9 mouse cellular contexts compared by ENCODE assay signal in the genomic region with DNA sequence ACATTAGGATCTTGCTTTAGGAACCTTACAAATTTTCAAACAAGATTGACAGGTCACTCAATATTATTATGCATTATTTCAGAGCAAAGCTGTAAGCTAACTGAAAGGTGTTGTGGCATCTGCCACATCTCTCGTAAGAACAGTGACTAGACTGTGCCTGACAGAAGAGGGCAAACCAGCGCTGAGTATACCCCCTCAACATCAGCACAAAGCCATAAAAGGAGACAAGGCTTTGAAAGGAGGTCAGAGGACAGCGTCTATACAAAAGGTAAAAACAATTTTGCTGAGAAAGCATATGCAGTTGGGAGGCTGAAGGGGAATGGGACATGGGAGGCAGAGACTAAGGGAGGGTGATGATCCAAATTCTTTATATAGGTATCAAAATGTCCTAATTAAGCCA. TPM values are rescaled to one million over a fixed set of nuclear protein-coding genes. Genes with fewer than 3 reads are reported as not detected.
A peak's percentile ranks its signal among the peaks of the same experiment; 100 is the strongest.
DNase-seq lines count a peak whose midpoint lies in the region; ATAC-seq and TF ChIP-seq lines count a peak whose summit lies in the region.
"Had no signal": no experiment of that assay in that cellular context is flagged by ENCODE, and none has a peak within 500 bp of the region (broad histone marks: within the 10 kb centered on the region; RNA-seq: fewer than 3 reads in every experiment).

No protein-coding gene starts in this region.

- WGBS in limb, embryonic 14.5 days = 60% methylated on average over 3 of the region's 3 CpGs
- WGBS in stomach, embryonic 15.5 days = 55% methylated on average over 3 of the region's 3 CpGs

- TF ChIP-seq POLR2A in limb, embryonic 14.5 days (IDR thresholded peaks at IDR 0.05; ENCODE audit: borderline replicate concordance, extremely low read depth, insufficient read depth, insufficient read length) = no peak

- peaks cover 22% of the 10 kb centered on the region for H3K4me1 ChIP-seq in megakaryocyte, embryonic 14.5 days
- H3K4me1 ChIP-seq in limb, embryonic 14.5 days (ENCODE audit: control insufficient read depth, insufficient read depth, low read length) = peaks cover 9% of the 10 kb centered on the region; the same call in 1 of the 2 replicates
- peaks cover 10% of the 10 kb centered on the region; the same call in 1 of the 2 replicates for H3K4me1 ChIP-seq in stomach, embryonic 15.5 days

- H3K4me3 ChIP-seq in megakaryocyte, embryonic 14.5 days (replicated peaks) = peak overlapping the region; percentile 53
- H3K4me3 ChIP-seq in limb, embryonic 14.5 days (replicated peaks; ENCODE audit: low read length) = peak overlapping the region; percentile 87
- H3K4me3 ChIP-seq in stomach, embryonic 15.5 days (replicated peaks) = no peak overlapping the region

- H3K9ac ChIP-seq in limb, embryonic 14.5 days (ENCODE audit: low read depth, low read length, severe bottlenecking) = peak overlapping the region; percentile 75
- no peak overlapping the region for H3K9ac ChIP-seq in stomach, embryonic 15.5 days

- H3K27me3 ChIP-seq in megakaryocyte, embryonic 14.5 days (replicated peaks) = peaks cover 30% of the 10 kb centered on the region
- H3K27me3 ChIP-seq in limb, embryonic 14.5 days (ENCODE audit: control insufficient read depth, insufficient read depth, low read length) = no peaks in the 10 kb centered on the region
- H3K27me3 ChIP-seq in stomach, embryonic 15.5 days (replicated peaks) = no peaks in the 10 kb centered on the region

- H3K9me3 ChIP-seq in megakaryocyte, embryonic 14.5 days = no peaks in the 10 kb centered on the region
- no peaks in the 10 kb centered on the region for H3K9me3 ChIP-seq in limb, embryonic 14.5 days (ENCODE audit: control insufficient read depth, low read length)
- no peaks in the 10 kb centered on the region for H3K9me3 ChIP-seq in stomach, embryonic 15.5 days

- H3K4me2 ChIP-seq in limb, embryonic 14.5 days (replicated peaks; ENCODE audit: low read depth, low read length, severe bottlenecking) = peak overlapping the region; percentile 72
- peak overlapping the region; percentile 80 for H3K4me2 ChIP-seq in stomach, embryonic 15.5 days

- H3K27ac ChIP-seq in limb, embryonic 14.5 days (replicated peaks; ENCODE audit: low read depth, low read length) = peak overlapping the region; percentile 71; the same call in 1 of the 2 replicates
- 0 out of 2 replicates have a peak overlapping the region, but pooled peaks have one; percentile 24 for H3K27ac ChIP-seq in stomach, embryonic 15.5 days

- peaks cover 4% of the 10 kb centered on the region for H3K36me3 ChIP-seq in megakaryocyte, embryonic 14.5 days (replicated peaks; ENCODE audit: low read length)
- peaks cover under 1% of the 10 kb centered on the region; the same call in 1 of the 2 replicates for H3K36me3 ChIP-seq in limb, embryonic 14.5 days (ENCODE audit: control insufficient read depth, insufficient read depth, low read length)
- H3K36me3 ChIP-seq in stomach, embryonic 15.5 days = 0 out of 2 replicates have a peak, but pooled peaks cover 3% of the 10 kb centered on the region

- ATAC-seq in megakaryocyte, adult 5-6 weeks (ENCODE audit: poor library complexity, severe bottlenecking) = no peak
- no peak for ATAC-seq in limb, embryonic 14.5 days (ENCODE audit: low FRiP score, low read depth)
- ATAC-seq in stomach, embryonic 15.5 days (ENCODE audit: insufficient read depth, low FRiP score, low read depth) = no peak

- DNase-seq in embryo, embryonic 10.5 days (ENCODE audit: low spot score) = peak; percentile 27
- DNase-seq in embryo, embryonic 11 days = no peak
- DNase-seq in limb, embryonic 14.5 days (ENCODE audit: low spot score) = no peak
- no peak for DNase-seq in spleen, postnatal 14 days (ENCODE audit: low spot score in 2 of 2)
- no peak for DNase-seq in thymus, postnatal 25 days

RNA-seq across cellular contexts. Expression of a gene that starts 0.5 kb away (rescaled TPM):
- polyA plus RNA-seq in megakaryocyte, embryonic 14.5 days (2012; ENCODE audit: insufficient read depth, low replicate concordance) = 9.2 and 10.3 TPM in 2 replicates
- 80.8 and 81.1 TPM in 2 replicates for total RNA-seq in megakaryocyte, adult 5-6 weeks (2015)
- total RNA-seq in megakaryocyte, adult 5-6 weeks (2017) = 90.2 and 107 TPM in 2 replicates
- 68.0 and 70.3 TPM in 2 replicates for polyA plus RNA-seq in limb, embryonic 14.5 days (2012; rRNA removed)
- polyA plus RNA-seq in limb, embryonic 14.5 days (2014; fragmentation: Nextera tagmentation; extraction: Ambion mirVana) = 147 and 169 TPM in 2 replicates
- polyA plus RNA-seq in stomach, embryonic 15.5 days (2015; fragmentation: Nextera tagmentation; extraction: Ambion mirVana) = 79.4 and 79.6 TPM in 2 replicates

RNA-seq across cellular contexts. Expression of a gene that starts 24.6 kb away (rescaled TPM):
- 4.8 and 6.3 TPM in 2 replicates for polyA plus RNA-seq in megakaryocyte, embryonic 14.5 days (2012; ENCODE audit: insufficient read depth, low replicate concordance)
- total RNA-seq in megakaryocyte, adult 5-6 weeks (2015) = 12.2 and 20.5 TPM in 2 replicates
- 6.7 and 9.5 TPM in 2 replicates for total RNA-seq in megakaryocyte, adult 5-6 weeks (2017)
- 26.3 and 28.8 TPM in 2 replicates for polyA plus RNA-seq in limb, embryonic 14.5 days (2012; rRNA removed)
- 18.7 and 22.5 TPM in 2 replicates for polyA plus RNA-seq in limb, embryonic 14.5 days (2014; fragmentation: Nextera tagmentation; extraction: Ambion mirVana)
- polyA plus RNA-seq in stomach, embryonic 15.5 days (2015; fragmentation: Nextera tagmentation; extraction: Ambion mirVana) = 18.2 and 19.9 TPM in 2 replicates

RNA-seq across cellular contexts. Expression of a gene that starts 37.4 kb away (rescaled TPM):
- not detected in 2 replicates for polyA plus RNA-seq in megakaryocyte, embryonic 14.5 days (2012; ENCODE audit: insufficient read depth, low replicate concordance)
- not detected in 2 replicates for total RNA-seq in megakaryocyte, adult 5-6 weeks (2015)
- not detected in 2 replicates for total RNA-seq in megakaryocyte, adult 5-6 weeks (2017)
- polyA plus RNA-seq in limb, embryonic 14.5 days (2012; rRNA removed) = not detected in 2 replicates
- not detected in 2 replicates for polyA plus RNA-seq in limb, embryonic 14.5 days (2014; fragmentation: Nextera tagmentation; extraction: Ambion mirVana)
- polyA plus RNA-seq in stomach, embryonic 15.5 days (2015; fragmentation: Nextera tagmentation; extraction: Ambion mirVana) = 1.1 and 1.6 TPM in 2 replicates
- total RNA-seq: layer of hippocampus, postnatal 10 days had no signal

RNA-seq across cellular contexts. Expression of a gene that starts 59.8 kb away (rescaled TPM):
- 2.0 TPM in 1 of 2 replicates, not detected in the other for polyA plus RNA-seq in megakaryocyte, embryonic 14.5 days (2012; ENCODE audit: insufficient read depth, low replicate concordance)
- total RNA-seq in megakaryocyte, adult 5-6 weeks (2015) = not detected in 2 replicates
- total RNA-seq in megakaryocyte, adult 5-6 weeks (2017) = 0.08 TPM in 1 of 2 replicates, not detected in the other
- 0.08 TPM in 1 of 2 replicates, not detected in the other for polyA plus RNA-seq in limb, embryonic 14.5 days (2012; rRNA removed)
- polyA plus RNA-seq in limb, embryonic 14.5 days (2014; fragmentation: Nextera tagmentation; extraction: Ambion mirVana) = not detected in 2 replicates
- polyA plus RNA-seq in stomach, embryonic 15.5 days (2015; fragmentation: Nextera tagmentation; extraction: Ambion mirVana) = 0.14 TPM in 1 of 2 replicates, not detected in the other
